Mouse (Mus musculus): ENCODE measurements at regions not wholly inside any gene's neighbourhood (a gene's known extent, or its start where the extent isn't known, plus 50 kb on each side); places are given as distances from the start of the nearest gene placed in this dataset.

DNA sequence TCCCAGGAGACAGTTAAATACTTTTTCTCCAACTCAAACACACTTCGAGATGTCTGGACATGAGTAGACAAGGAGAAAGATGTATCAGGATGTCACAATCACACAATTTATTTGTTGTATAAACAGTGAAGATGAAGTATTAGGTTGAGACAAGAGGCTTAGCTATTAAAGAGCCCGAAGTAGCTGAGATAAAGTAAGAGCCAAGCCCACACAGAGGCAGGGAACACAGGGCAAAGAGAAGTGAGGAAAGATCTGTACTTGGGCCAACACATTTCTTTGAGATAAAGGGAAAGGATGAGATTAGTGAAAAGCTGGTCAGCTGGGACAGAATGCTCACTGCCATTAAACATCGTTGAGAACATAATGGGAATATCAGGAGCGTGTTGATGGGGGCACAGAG is 513.2 kb downstream of the Efna5 start:
- TF ChIP-seq CTCF (IDR thresholded peaks at IDR 0.05; ENCODE audit: insufficient read depth, low read length) (no peak), POLR2A (IDR thresholded peaks at IDR 0.05; ENCODE audit: borderline replicate concordance, extremely low read depth, low read depth, low read length) (no peak)
- no peak for DNase-seq
- Histone ChIP-seq H3K4me1 (ENCODE audit: control insufficient read depth, insufficient read depth, low read length) (no peaks in the 10 kb centered on the region), H3K4me3 (replicated peaks; ENCODE audit: extremely low read depth, low read depth, low read length) (no peak overlapping the region)
- WGBS, result 27% methylated on average over 4 of the region's 4 CpGs

DNA sequence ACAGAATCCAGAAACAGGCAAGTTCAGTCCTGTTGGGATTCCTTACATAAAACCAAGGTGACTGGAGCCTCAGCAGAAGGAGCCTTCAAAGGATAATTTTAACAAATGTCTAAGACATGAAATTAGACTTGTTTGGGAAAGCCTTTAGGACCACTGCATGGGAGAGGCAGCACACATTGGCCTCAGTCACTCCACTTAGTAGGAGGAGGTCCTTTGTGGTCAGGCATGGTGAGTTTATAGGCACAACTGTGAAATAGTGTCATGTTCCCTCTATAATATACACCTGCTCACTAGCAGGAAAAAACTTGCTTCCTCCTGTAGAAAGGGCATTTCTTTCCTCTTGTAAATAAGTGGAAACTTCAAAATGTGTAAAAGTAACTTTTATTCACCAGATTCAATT is 522.8 kb downstream of the Efna5 start:
- no peak for DNase-seq
- TF ChIP-seq POLR2A (IDR thresholded peaks at IDR 0.05; ENCODE audit: borderline replicate concordance, extremely low read depth, low read depth, low read length) (no peak), CTCF (IDR thresholded peaks at IDR 0.05; ENCODE audit: insufficient read depth, low read length) (no peak)
- no peak overlapping the region for H3K4me3 ChIP-seq (replicated peaks; ENCODE audit: extremely low read depth, low read depth, low read length)
- no peaks in the 10 kb centered on the region for H3K4me1 ChIP-seq (ENCODE audit: control insufficient read depth, insufficient read depth, low read length)

- WGBS, result 65% methylated on average over 10 of the region's 10 CpGs
- DNase-seq, result no peak
Measured at GRCm38 (mm10) chr17:62337890-62338557, 543.1 kb downstream of the Efna5 start.

DNA sequence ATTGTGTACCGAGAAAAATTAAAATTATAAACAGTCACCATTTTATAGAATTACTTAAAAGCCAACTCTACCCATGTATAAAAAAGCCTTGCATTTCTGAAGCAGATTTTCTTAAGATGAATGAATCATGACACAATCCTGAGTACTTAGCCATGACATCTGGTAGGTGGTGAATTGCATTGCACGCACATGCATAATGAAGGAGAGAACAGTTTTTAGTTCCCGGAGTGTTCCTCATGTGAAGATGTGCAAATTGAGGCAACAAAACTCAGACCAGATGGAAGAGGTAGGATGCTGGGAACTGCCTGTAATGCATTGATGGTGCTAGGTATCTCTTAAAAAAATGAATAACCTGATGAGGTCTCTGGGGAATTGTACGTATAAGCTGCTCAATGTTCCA is 550.9 kb downstream of the Efna5 start:
- TF ChIP-seq POLR2A (IDR thresholded peaks at IDR 0.05; ENCODE audit: borderline replicate concordance, extremely low read depth, low read depth, low read length) (no peak), CTCF (IDR thresholded peaks at IDR 0.05; ENCODE audit: insufficient read depth, low read length) (no peak)
- H3K4me3 ChIP-seq (replicated peaks; ENCODE audit: extremely low read depth, low read depth, low read length), result no peak overlapping the region
- no peaks in the 10 kb centered on the region for H3K4me1 ChIP-seq (ENCODE audit: control insufficient read depth, insufficient read depth, low read length)
- no peak for DNase-seq
- 92% methylated on average over 4 of the region's 4 CpGs for WGBS

More at GRCm38 (mm10) chr17:62337890-62338557, 543.1 kb downstream of the Efna5 start:
- TF ChIP-seq POLR2A (IDR thresholded peaks at IDR 0.05; ENCODE audit: borderline replicate concordance, extremely low read depth, low read depth, low read length) (no peak), CTCF (IDR thresholded peaks at IDR 0.05; ENCODE audit: insufficient read depth, low read length) (no peak)
- Histone ChIP-seq H3K4me1 (ENCODE audit: control insufficient read depth, insufficient read depth, low read length) (no peaks in the 10 kb centered on the region), H3K4me3 (replicated peaks; ENCODE audit: extremely low read depth, low read depth, low read length) (no peak overlapping the region)

DNA sequence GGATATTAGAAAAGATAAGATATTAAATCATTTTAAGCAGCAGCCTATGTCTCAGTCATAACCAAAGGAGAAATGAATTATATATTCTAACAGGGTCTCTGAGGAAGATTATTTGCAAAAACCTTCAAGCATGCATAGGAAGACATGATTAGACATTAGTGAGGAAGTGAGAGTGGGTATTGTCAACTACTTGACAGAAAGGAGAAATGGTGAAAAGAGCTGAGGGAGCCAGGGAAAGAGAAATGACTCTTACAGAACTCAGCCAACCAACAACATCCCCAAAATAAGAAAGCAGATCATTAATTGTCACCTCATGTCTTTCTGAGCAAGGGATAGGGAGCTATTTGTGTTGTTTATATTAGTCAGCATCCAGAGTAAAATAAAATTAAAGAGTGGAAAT is 554.3 kb downstream of the Efna5 start:
- no peak for DNase-seq
- Histone ChIP-seq H3K4me3 (replicated peaks; ENCODE audit: extremely low read depth, low read depth, low read length) (no peak overlapping the region), H3K4me1 (ENCODE audit: control insufficient read depth, insufficient read depth, low read length) (no peaks in the 10 kb centered on the region)
- TF ChIP-seq CTCF (IDR thresholded peaks at IDR 0.05; ENCODE audit: insufficient read depth, low read length), result no peak
- no peak for TF ChIP-seq POLR2A (IDR thresholded peaks at IDR 0.05; ENCODE audit: borderline replicate concordance, extremely low read depth, low read depth, low read length)

DNA sequence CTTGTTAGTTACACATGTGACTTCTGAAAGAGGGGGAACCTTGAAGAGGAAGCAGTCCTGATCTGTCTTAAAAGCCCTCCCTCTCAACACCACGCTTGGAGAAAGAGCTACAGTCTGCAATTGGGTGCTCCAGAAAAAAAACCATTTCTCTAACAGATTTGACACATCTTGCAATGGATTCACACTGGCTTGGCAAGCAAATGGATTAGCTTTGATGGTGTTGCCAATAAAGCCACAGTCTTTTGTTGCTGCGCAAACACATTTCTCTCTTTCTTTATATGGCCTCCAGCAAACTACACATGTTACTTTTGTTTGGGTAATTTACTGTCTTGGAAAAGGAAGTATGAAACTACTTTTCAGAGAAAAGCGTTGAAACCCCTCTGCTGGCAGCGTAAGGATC is 562.1 kb downstream of the Efna5 start:
- 63% methylated on average over 4 of the region's 4 CpGs for WGBS
- no peaks in the 10 kb centered on the region for H3K4me1 ChIP-seq (ENCODE audit: control insufficient read depth, insufficient read depth, low read length)
- H3K4me3 ChIP-seq (replicated peaks; ENCODE audit: extremely low read depth, low read depth, low read length), result no peak overlapping the region
- no peak for DNase-seq
- TF ChIP-seq POLR2A (IDR thresholded peaks at IDR 0.05; ENCODE audit: borderline replicate concordance, extremely low read depth, low read depth, low read length) (no peak), CTCF (IDR thresholded peaks at IDR 0.05; ENCODE audit: insufficient read depth, low read length) (no peak)

DNA sequence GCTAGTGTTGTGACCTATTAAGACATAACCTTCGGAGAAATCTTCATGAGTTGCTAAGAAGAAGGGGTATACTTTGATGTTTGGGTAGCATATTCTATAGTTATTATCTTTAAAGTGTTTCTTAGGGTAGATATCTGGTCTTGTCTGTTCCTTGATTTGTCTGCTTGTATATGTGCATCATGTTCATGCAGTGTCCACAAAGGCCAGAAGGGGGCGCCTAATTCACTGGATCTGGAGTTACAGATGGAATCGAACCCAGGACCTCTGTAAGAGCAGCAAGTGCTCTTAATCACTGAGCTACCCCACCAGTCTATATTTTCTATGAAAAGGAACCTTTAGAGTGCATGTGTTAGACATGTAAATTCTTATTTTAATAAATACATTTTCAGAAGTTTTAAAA is 571.1 kb downstream of the Efna5 start:
- TF ChIP-seq CTCF (IDR thresholded peaks at IDR 0.05; ENCODE audit: insufficient read depth, low read length), result no peak
- TF ChIP-seq POLR2A (IDR thresholded peaks at IDR 0.05; ENCODE audit: borderline replicate concordance, extremely low read depth, low read depth, low read length), result no peak
- WGBS, result 43% methylated on average over 3 of the region's 3 CpGs
- no peak overlapping the region for H3K4me3 ChIP-seq (replicated peaks; ENCODE audit: extremely low read depth, low read depth, low read length)
- DNase-seq, result no peak
- no peaks in the 10 kb centered on the region for H3K4me1 ChIP-seq (ENCODE audit: control insufficient read depth, insufficient read depth, low read length)

DNA sequence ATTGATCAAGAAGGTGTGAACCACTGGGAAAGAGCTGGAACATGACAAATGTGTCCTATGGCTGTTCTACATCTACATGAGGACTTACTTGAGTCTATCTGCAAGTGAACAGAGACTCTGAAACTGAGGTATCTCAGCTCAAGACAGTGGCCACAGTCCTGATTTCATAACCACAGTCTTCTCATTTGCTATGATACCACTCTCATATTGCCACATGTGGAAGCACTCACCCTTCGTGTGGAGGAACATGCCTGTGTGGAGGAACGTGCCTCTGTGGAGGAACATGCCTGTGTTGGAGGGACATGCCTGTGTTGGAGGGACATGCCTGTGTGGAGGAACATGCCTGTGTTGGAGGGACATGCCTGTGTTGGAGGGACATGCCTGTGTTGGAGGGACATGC is 574.0 kb downstream of the Efna5 start:
- DNase-seq, result no peak
- TF ChIP-seq CTCF (IDR thresholded peaks at IDR 0.05; ENCODE audit: insufficient read depth, low read length), result no peak
- no peak for TF ChIP-seq POLR2A (IDR thresholded peaks at IDR 0.05; ENCODE audit: borderline replicate concordance, extremely low read depth, low read depth, low read length)
- WGBS, result 88% methylated on average over 2 of the region's 2 CpGs
- Histone ChIP-seq H3K4me1 (ENCODE audit: control insufficient read depth, insufficient read depth, low read length) (no peaks in the 10 kb centered on the region), H3K4me3 (replicated peaks; ENCODE audit: extremely low read depth, low read depth, low read length) (no peak overlapping the region)

GRCm38 (mm10) chr17:62306524-62306923 is 574.6 kb downstream of the Efna5 start:
- no peak for TF ChIP-seq CTCF (IDR thresholded peaks at IDR 0.05; ENCODE audit: insufficient read depth, low read length)
- TF ChIP-seq POLR2A (IDR thresholded peaks at IDR 0.05; ENCODE audit: borderline replicate concordance, extremely low read depth, low read depth, low read length), result no peak
- DNase-seq, result no peak
- 73% methylated on average over 1 of the region's 1 CpGs for WGBS
- H3K4me1 ChIP-seq (ENCODE audit: control insufficient read depth, insufficient read depth, low read length), result no peaks in the 10 kb centered on the region
- no peak overlapping the region for H3K4me3 ChIP-seq (replicated peaks; ENCODE audit: extremely low read depth, low read depth, low read length)

- DNase-seq, result no peak
- TF ChIP-seq CTCF (IDR thresholded peaks at IDR 0.05; ENCODE audit: insufficient read depth, low read length), result no peak
- TF ChIP-seq POLR2A (IDR thresholded peaks at IDR 0.05; ENCODE audit: borderline replicate concordance, extremely low read depth, low read depth, low read length), result no peak
- Histone ChIP-seq H3K4me3 (replicated peaks; ENCODE audit: extremely low read depth, low read depth, low read length) (no peak overlapping the region), H3K4me1 (ENCODE audit: control insufficient read depth, insufficient read depth, low read length) (no peaks in the 10 kb centered on the region)
- WGBS, result 22% methylated on average over 3 of the region's 3 CpGs
Measured at GRCm38 (mm10) chr17:62305140-62305539, 576.0 kb downstream of the Efna5 start.
